Mouse (Mus musculus) embryonic facial prominence, embryonic 14.5 days (tissue): ENCODE results near the gene Slc22a14. TPM values are rescaled to one million over a fixed set of nuclear protein-coding genes. Genes with fewer than 3 reads are reported as not detected.

ENCODE experiments used
- ATAC-seq: fragments of 200-750 bp; cut with Nextera tagmentation; 2 replicates; pipeline ENCODE4 v1.8.0; 2017; ENCODE audit warnings: low read depth, moderate number of reproducible peaks, moderate TSS enrichment
- DNase-seq: peaks from one replicate; pipeline ENCODE4 v3.0.0-alpha.2; 2015; ENCODE audit warnings: low spot score
- H3K27ac ChIP-seq: fragments of 300-500 bp; sonication (generic); replicated peaks from 2 replicates; pipeline ENCODE4 v1.5.1; 2014; ENCODE audit warnings: low read depth, mild to moderate bottlenecking, low read length, moderate library complexity
- H3K27me3 ChIP-seq: fragments of 300-500 bp; sonication (generic); replicated peaks from 2 replicates; pipeline ENCODE4 v1.6.1; 2014; ENCODE audit warnings: low read length; ENCODE audit not compliant: control insufficient read depth, insufficient read depth
- H3K36me3 ChIP-seq: fragments of 300-500 bp; sonication (generic); 2 replicates; pipeline ENCODE4 v1.6.1; 2014; ENCODE audit warnings: low read length, mixed read lengths; ENCODE audit not compliant: control insufficient read depth, insufficient read depth
- H3K4me1 ChIP-seq: fragments of 300-500 bp; sonication (generic); 2 replicates; pipeline ENCODE4 v1.6.1; 2014; ENCODE audit warnings: antibody characterized with exemption, low read length; ENCODE audit not compliant: control insufficient read depth, insufficient read depth
- H3K4me2 ChIP-seq: fragments of 300-500 bp; sonication (generic); 2 replicates; pipeline ENCODE4 v1.6.1; 2014; ENCODE audit warnings: low read depth, mild to moderate bottlenecking, low read length, moderate library complexity, mixed read lengths
- H3K4me3 ChIP-seq: fragments of 300-500 bp; sonication (generic); 2 replicates; pipeline ENCODE4 v1.5.1; 2014; ENCODE audit warnings: low read depth, mild to moderate bottlenecking, low read length
- H3K9ac ChIP-seq: fragments of 300-500 bp; sonication (generic); 2 replicates; pipeline ENCODE4 v1.6.1; 2014; ENCODE audit warnings: low read depth, mild to moderate bottlenecking, low read length, moderate library complexity, mixed read lengths
- H3K9me3 ChIP-seq: fragments of 300-500 bp; sonication (generic); 2 replicates; pipeline ENCODE4 v1.6.1; 2016; ENCODE audit warnings: low read length; ENCODE audit not compliant: control insufficient read depth
- WGBS: fragments of 180-500 bp; shearing (Covaris S2); extraction: QIAGEN DNeasy Blood & Tissue Kit; methylation state at CpG from one replicate; pipeline ENCODE4 v1.1.7; 2014; 5-methylcytosine and 5-hydroxymethylcytosine counted together
- polyA plus RNA-seq: library from polyadenylated mRNA; unstranded; fragments of >200 nt; fragmentation: Nextera tagmentation; extraction: Ambion mirVana; gene quantifications from 2 replicates; pipeline ENCODE4 v1.2.1, GENCODE M21; 2014

The Slc22a14 gene
- polyA plus RNA-seq, 1 experiment from 2014 or later: not detected

GRCm38 (mm10) chr9:119350947-119351705, 14.2 kb downstream of the Slc22a14 start:
- 84% methylated on average over 10 of the region's 10 CpGs for WGBS
- ATAC-seq: no peak

DNA sequence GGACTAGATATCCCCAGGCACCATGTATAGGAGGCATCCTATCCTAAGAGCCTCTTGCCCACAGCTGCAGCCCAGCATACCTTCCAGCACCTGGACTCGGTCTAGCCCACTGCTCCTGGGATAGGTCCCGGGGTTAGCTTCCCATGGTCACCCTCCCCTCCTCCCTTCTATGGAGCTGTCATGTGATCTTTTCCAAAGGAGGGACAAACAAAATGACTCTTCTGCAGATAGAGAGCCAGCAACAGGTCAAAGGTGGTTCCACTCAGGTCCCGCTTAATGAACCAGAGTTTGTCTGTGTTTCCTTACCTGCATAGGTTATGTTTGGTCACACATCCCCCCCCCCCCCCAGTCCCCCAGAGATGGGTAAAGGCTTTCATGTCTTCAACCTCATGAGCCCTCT, 14.8 kb downstream of the Slc22a14 start:
- Histone ChIP-seq H3K4me2 (no peak overlapping the region), H3K4me3 (no peak overlapping the region), H3K9me3 (no peaks in the 10 kb centered on the region), H3K27me3 (no peaks in the 10 kb centered on the region), H3K9ac (no peak overlapping the region), H3K4me1 (no peaks in the 10 kb centered on the region), H3K27ac (no peak overlapping the region), H3K36me3 (peaks cover 52% of the 10 kb centered on the region)
- ATAC-seq: no peak
- DNase-seq: no peak
- WGBS: 84% methylated on average over 3 of the region's 3 CpGs

More at GRCm38 (mm10) chr9:119350947-119351705, 14.2 kb downstream of the Slc22a14 start:
- Histone ChIP-seq H3K4me1 (no peaks in the 10 kb centered on the region), H3K4me3 (no peak overlapping the region), H3K36me3 (peaks cover 46% of the 10 kb centered on the region), H3K9ac (no peak overlapping the region), H3K27me3 (no peaks in the 10 kb centered on the region), H3K27ac (no peak overlapping the region), H3K9me3 (no peaks in the 10 kb centered on the region), H3K4me2 (no peak overlapping the region)
- no peak for DNase-seq

DNA sequence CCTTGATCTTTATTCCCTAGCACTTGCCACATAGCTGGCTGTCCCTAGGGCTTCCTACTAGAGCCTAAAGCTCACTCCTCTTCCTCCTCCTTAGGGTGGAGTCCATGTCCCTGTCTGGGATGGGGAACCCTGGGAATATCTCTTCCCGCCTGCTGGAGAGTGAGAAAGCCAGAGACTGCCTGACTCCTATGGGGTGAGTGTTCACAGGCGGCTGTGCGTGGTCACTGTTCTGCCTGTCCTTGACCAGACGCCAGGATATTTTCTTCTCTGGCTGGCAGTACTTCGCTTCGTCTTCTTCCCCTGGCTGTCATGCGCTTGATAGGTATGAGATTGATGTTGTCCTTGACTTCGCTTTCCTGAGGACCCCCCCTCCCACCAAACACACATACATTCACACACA, 19.0 kb downstream of the Slc22a14 start:
- Histone ChIP-seq H3K27me3 (no peaks in the 10 kb centered on the region), H3K4me3 (no peak overlapping the region), H3K9me3 (no peaks in the 10 kb centered on the region), H3K4me2 (no peak overlapping the region), H3K9ac (no peak overlapping the region), H3K36me3 (peaks cover 70% of the 10 kb centered on the region), H3K4me1 (peaks cover 9% of the 10 kb centered on the region), H3K27ac (no peak overlapping the region)
- 94% methylated on average over 8 of the region's 8 CpGs for WGBS
- DNase-seq (no peak), ATAC-seq (no peak)

- H3K4me3 ChIP-seq: no peak overlapping the region; the same call in 1 of the 2 replicates
- peak overlapping the region; percentile 80; the same call in 1 of the 2 replicates for H3K4me2 ChIP-seq
- 86% methylated on average over 7 of the region's 7 CpGs for WGBS
- ATAC-seq (no peak), DNase-seq (no peak)
- no peak overlapping the region for H3K27ac ChIP-seq
- H3K9me3 ChIP-seq: no peaks in the 10 kb centered on the region
- H3K9ac ChIP-seq: no peak overlapping the region
- H3K27me3 ChIP-seq: no peaks in the 10 kb centered on the region
- H3K4me1 ChIP-seq: peaks cover 9% of the 10 kb centered on the region
- peaks cover 45% of the 10 kb centered on the region for H3K36me3 ChIP-seq
Measured at GRCm38 (mm10) chr9:119342728-119343127, 22.6 kb downstream of the Slc22a14 start.

- Histone ChIP-seq H3K27me3 (no peaks in the 10 kb centered on the region), H3K4me3 (peak within 1 kb of the TSS; percentile 76), H3K4me2 (peak within 1 kb of the TSS; percentile 80), H3K4me1 (peaks cover 9% of the 10 kb centered on the region), H3K36me3 (peaks cover 32% of the 10 kb centered on the region), H3K9ac (peak within 1 kb of the TSS; percentile 83), H3K27ac (peak within 1 kb of the TSS; percentile 86), H3K9me3 (no peaks in the 10 kb centered on the region)
- peak; percentile 100 for DNase-seq
- peak; percentile 99 for ATAC-seq
- WGBS: 0% methylated on average over 35 of the region's 68 CpGs
Measured at GRCm38 (mm10) chr9:119340909-119341816, 24.2 kb downstream of the Slc22a14 start, which contains the start of gene Myd88. TSS of gene Myd88 (minus strand) at chr9:119341411.

- 5% methylated on average over 8 of the region's 8 CpGs for WGBS
- DNase-seq (no peak), ATAC-seq (no peak)
- Histone ChIP-seq H3K27me3 (no peaks in the 10 kb centered on the region), H3K36me3 (peaks cover 22% of the 10 kb centered on the region), H3K27ac (peak overlapping the region; percentile 86), H3K4me2 (peak overlapping the region; percentile 80), H3K9ac (peak overlapping the region; percentile 76), H3K4me3 (peak overlapping the region; percentile 76), H3K4me1 (peaks cover 9% of the 10 kb centered on the region), H3K9me3 (no peaks in the 10 kb centered on the region)
Measured at GRCm38 (mm10) chr9:119340212-119340580, 25.2 kb downstream of the Slc22a14 start.

- Histone ChIP-seq H3K36me3 (peaks cover 17% of the 10 kb centered on the region), H3K27me3 (no peaks in the 10 kb centered on the region), H3K4me1 (peaks cover 9% of the 10 kb centered on the region), H3K27ac (peak within 1 kb of the TSS; percentile 86), H3K4me3 (peak within 1 kb of the TSS; percentile 76), H3K9ac (peak within 1 kb of the TSS; percentile 76), H3K4me2 (peak within 1 kb of the TSS; percentile 80), H3K9me3 (no peaks in the 10 kb centered on the region)
- ATAC-seq (no peak), DNase-seq (peak; percentile 79)
- WGBS: 1% methylated on average over 41 of the region's 43 CpGs
Measured at GRCm38 (mm10) chr9:119339558-119340211, 25.7 kb downstream of the Slc22a14 start, which contains the start of gene Acaa1a. TSS of gene Acaa1a (plus strand) at chr9:119339676.

DNA sequence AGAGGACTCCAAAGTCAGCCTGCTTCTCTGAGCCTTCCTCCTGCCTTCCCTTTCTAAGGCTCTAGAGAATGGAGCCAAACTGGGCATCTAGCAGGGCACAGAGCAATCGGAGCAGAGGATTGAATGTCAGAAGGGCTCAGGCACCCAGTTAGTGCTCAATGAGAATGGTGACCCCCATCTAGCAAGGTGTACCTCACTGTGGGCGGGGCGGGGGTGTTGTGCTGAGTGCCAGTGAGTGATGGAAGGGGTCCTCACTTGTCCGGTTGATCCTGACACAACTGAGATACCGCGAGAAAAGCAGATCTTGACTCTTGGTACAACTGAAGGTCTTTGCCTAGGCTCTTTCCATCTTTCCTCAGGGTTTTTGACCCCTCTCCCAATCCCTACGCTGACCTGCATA, 26.2 kb downstream of the Slc22a14 start:
- peak overlapping the region; percentile 76 for H3K9ac ChIP-seq

More for the DNA sequence above, 26.2 kb downstream of the Slc22a14 start:
- Histone ChIP-seq H3K4me1 (peaks cover 9% of the 10 kb centered on the region), H3K27ac (no peak overlapping the region), H3K27me3 (no peaks in the 10 kb centered on the region), H3K4me2 (peak overlapping the region; percentile 80), H3K36me3 (peaks cover 12% of the 10 kb centered on the region), H3K9me3 (no peaks in the 10 kb centered on the region), H3K4me3 (peak overlapping the region; percentile 76)
- no peak for ATAC-seq
- DNase-seq: no peak
- WGBS: 42% methylated on average over 7 of the region's 7 CpGs
